In genomic region chr14:76536921-76537320, GRCm38 (mm10) we compare ENCODE assay signal across 11 mouse cellular contexts. TPM values are rescaled to one million over a fixed set of nuclear protein-coding genes. Genes with fewer than 3 reads are reported as not detected.
DNase-seq lines count a peak whose midpoint lies in the region; ATAC-seq and TF ChIP-seq lines count a peak whose summit lies in the region.
"Had no signal": no experiment of that assay in that cellular context is flagged by ENCODE, and none has a peak within 500 bp of the region (broad histone marks: within the 10 kb centered on the region; RNA-seq: fewer than 3 reads in every experiment).

No protein-coding gene starts in this region.

- peak overlapping the region; percentile 51 for H3K27ac ChIP-seq in lung, embryonic 15.5 days
- H3K27ac ChIP-seq: embryonic facial prominence, embryonic 15.5 days; liver, embryonic 14.5 days had no signal

- H3K4me1 ChIP-seq in lung, embryonic 15.5 days = peaks cover 32% of the 10 kb centered on the region
- no peaks in the 10 kb centered on the region for H3K4me1 ChIP-seq in lung, adult 2 months (ENCODE audit: control insufficient read depth, insufficient read depth, low read length)

- no peak overlapping the region for H3K4me3 ChIP-seq in lung, embryonic 15.5 days
- H3K4me3 ChIP-seq in lung, adult 2 months (replicated peaks; ENCODE audit: extremely low read depth, low read depth, low read length) = no peak overlapping the region
- H3K4me3 ChIP-seq: embryonic facial prominence, embryonic 15.5 days had no signal

- H3K36me3 ChIP-seq in lung, embryonic 15.5 days = no peaks in the 10 kb centered on the region
- H3K36me3 ChIP-seq: embryonic facial prominence, embryonic 15.5 days had no signal

- H3K4me2 ChIP-seq in lung, embryonic 15.5 days = no peak overlapping the region
- H3K4me2 ChIP-seq: embryonic facial prominence, embryonic 15.5 days had no signal

- TF ChIP-seq CTCF in lung, adult 2 months (IDR thresholded peaks at IDR 0.05; ENCODE audit: insufficient read depth, low read length) = no peak

- 11% methylated on average over 6 of the region's 6 CpGs for WGBS in lung, embryonic 15.5 days
- 35% methylated on average over 6 of the region's 6 CpGs for WGBS in lung, adult 2 months

- no peaks in the 10 kb centered on the region for H3K9me3 ChIP-seq in lung, embryonic 15.5 days
- H3K9me3 ChIP-seq: embryonic facial prominence, embryonic 15.5 days had no signal

- ATAC-seq in lung, embryonic 15.5 days (ENCODE audit: borderline replicate concordance, extremely low read depth, low FRiP score, low TSS enrichment) = peak; percentile 60

- no peak for TF ChIP-seq POLR2A in lung, adult 2 months (IDR thresholded peaks at IDR 0.05; ENCODE audit: borderline replicate concordance, extremely low read depth, low read depth, low read length)

- no peak overlapping the region for H3K9ac ChIP-seq in lung, embryonic 15.5 days
- H3K9ac ChIP-seq: embryonic facial prominence, embryonic 15.5 days; liver, embryonic 14.5 days had no signal

- peak; percentile 47 for DNase-seq in adrenal gland, adult 2 months
- DNase-seq in adrenal gland, postnatal 4 days (ENCODE audit: low spot score in 2 of 2) = no peak
- no peak for DNase-seq in lung, adult 2 months
- DNase-seq in kidney, postnatal 25 days = peak; percentile 84 to 93
- DNase-seq in mesoderm, embryonic 11.5 days (ENCODE audit: low read depth, low spot score) = peak; percentile 66
- no peak for DNase-seq in ovary, postnatal 10 days (ENCODE audit: low spot score)
- DNase-seq in frontal cortex, postnatal 14 days (ENCODE audit: low spot score in 2 of 2) = no peak
- DNase-seq: gastrocnemius, postnatal 36 days had no signal

- H3K27me3 ChIP-seq in lung, embryonic 15.5 days = no peaks in the 10 kb centered on the region
- H3K27me3 ChIP-seq: embryonic facial prominence, embryonic 15.5 days had no signal

RNA-seq across cellular contexts. Expression of gene Serp2, which starts 19.8 kb away (rescaled TPM):
- 1 to 10 TPM; 3.9 to 6.2 TPM for total RNA-seq in adrenal gland, adult 2 months (2021)
- 8.3 and 9.3 TPM in 2 replicates for polyA plus RNA-seq in adrenal gland, adult 2 months (2012; rRNA removed)
- 10 to 100 TPM; 15.5 to 16.0 TPM for total RNA-seq in adrenal gland, postnatal 4 days (2021)
- polyA plus RNA-seq in lung, embryonic 15.5 days (2015; fragmentation: Nextera tagmentation; extraction: Ambion mirVana) = 5.3 TPM in 2 replicates
- polyA plus RNA-seq in lung, adult 2 months (2012; rRNA removed) = 2.9 and 3.1 TPM in 2 replicates

Comparison
In these comparisons a context has a peak if more than half of its experiments do, and no peak if none do; other contexts are left out.
1. DNase-seq: peak in adrenal gland, adult 2 months (single experiment), kidney, postnatal 25 days (2 of 2) and mesoderm, embryonic 11.5 days (single experiment); none in adrenal gland, postnatal 4 days (0 of 2), lung, adult 2 months (single experiment), ovary, postnatal 10 days (single experiment) and frontal cortex, postnatal 14 days (0 of 2).